Mouse (Mus musculus) ES-E14 (cell line): Measurements from ENCODE around the gene Dab1. TPM values are rescaled to one million over a fixed set of nuclear protein-coding genes. Genes with fewer than 3 reads are reported as not detected.

Source experiments
- DNase-seq: peaks from one replicate; pipeline ENCODE4 v3.0.0-alpha.2; 2013; ENCODE audit warnings: low read depth, low spot score
- H3K27ac ChIP-seq: 2 replicates; pipeline ENCODE4 v1.5.1; 2012; ENCODE audit warnings: low read depth, mild to moderate bottlenecking, low read length, moderate library complexity, mixed read lengths; ENCODE audit not compliant: poor library complexity, insufficient read depth, severe bottlenecking
- H3K36me3 ChIP-seq: 2 replicates; pipeline ENCODE4 v1.6.1; 2012; ENCODE audit warnings: mild to moderate bottlenecking, low read length, moderate library complexity, mixed read lengths; ENCODE audit not compliant: control insufficient read depth, poor library complexity, insufficient read depth, severe bottlenecking
- H3K4me1 ChIP-seq, 2 experiments: fragments of 150-350 bp in 1 of 2; sonication (generic) in 1 of 2; 2 replicates each; pipeline ENCODE4 v1.6.1; 2012; ENCODE audit warnings: low read length in 2 of 2, mild to moderate bottlenecking in 1 of 2, mixed read lengths in 1 of 2; ENCODE audit not compliant: control insufficient read depth in 2 of 2, insufficient read depth in 2 of 2, poor library complexity in 1 of 2
- H3K4me3 ChIP-seq, 2 experiments: fragments of 150-350 bp in 1 of 2; sonication (generic) in 1 of 2; 2 replicates each; pipeline ENCODE4 v1.5.1; 2012; ENCODE audit warnings: low read length in 2 of 2, low read depth in 1 of 2, mild to moderate bottlenecking in 1 of 2, mixed read lengths in 1 of 2; ENCODE audit not compliant: insufficient read depth in 1 of 2, poor library complexity in 1 of 2, severe bottlenecking in 1 of 2
- H3K9ac ChIP-seq: 2 replicates; pipeline ENCODE4 v1.6.1; 2012; ENCODE audit warnings: low read depth, mild to moderate bottlenecking, low read length, mixed read lengths; ENCODE audit not compliant: poor library complexity, insufficient read depth, severe bottlenecking
- H3K9me3 ChIP-seq: fragments of 150-350 bp; sonication (generic); 2 replicates; pipeline ENCODE4 v1.6.1; 2012; ENCODE audit warnings: low read depth, mild to moderate bottlenecking, low read length; ENCODE audit not compliant: control insufficient read depth, insufficient read depth
- CHD2 ChIP-seq: IDR thresholded peaks from 2 replicates; pipeline ENCODE4 v1.6.1; 2014; ENCODE audit warnings: mild to moderate bottlenecking, low read depth, low read length, inconsistent platforms
- HCFC1 ChIP-seq: IDR thresholded peaks from 2 replicates; pipeline ENCODE4 v1.6.1; 2012; ENCODE audit warnings: low read length, inconsistent platforms, borderline replicate concordance; ENCODE audit not compliant: insufficient read depth
- MAFK ChIP-seq: IDR thresholded peaks from 2 replicates; pipeline ENCODE4 v1.6.1; 2014; ENCODE audit warnings: mild to moderate bottlenecking, low read depth, low read length, inconsistent platforms; ENCODE audit not compliant: insufficient read depth
- ZC3H11A ChIP-seq: IDR thresholded peaks from 2 replicates; pipeline ENCODE4 v1.6.1; 2012; ENCODE audit warnings: low read depth, mild to moderate bottlenecking, inconsistent platforms, low read length, borderline replicate concordance
- ZNF384 ChIP-seq: IDR thresholded peaks from 2 replicates; pipeline ENCODE4 v1.6.1; 2012; ENCODE audit warnings: low read depth, low read length, inconsistent platforms
- in situ Hi-C, 2 experiments: fragments of 600-800 bp; cut with MboI; formaldehyde crosslinking; loops; one replicate each; pipeline ENCODE4 v1.15.1; 2025; ENCODE audit warnings: low sequenced_read_pairs in 2 of 2, inconsistent platforms in 1 of 2; ENCODE audit not compliant: unreplicated experiment in 2 of 2
- total RNA-seq: library from RNA; depleted of rRNA; stranded (reverse); fragments of 300-350 nt; gene quantifications from 2 replicates; pipeline ENCODE4 v1.2.3, GENCODE M21; 2012

Dab1 gene
- total RNA-seq, 1 experiment, result 7.9 TPM

DNA sequence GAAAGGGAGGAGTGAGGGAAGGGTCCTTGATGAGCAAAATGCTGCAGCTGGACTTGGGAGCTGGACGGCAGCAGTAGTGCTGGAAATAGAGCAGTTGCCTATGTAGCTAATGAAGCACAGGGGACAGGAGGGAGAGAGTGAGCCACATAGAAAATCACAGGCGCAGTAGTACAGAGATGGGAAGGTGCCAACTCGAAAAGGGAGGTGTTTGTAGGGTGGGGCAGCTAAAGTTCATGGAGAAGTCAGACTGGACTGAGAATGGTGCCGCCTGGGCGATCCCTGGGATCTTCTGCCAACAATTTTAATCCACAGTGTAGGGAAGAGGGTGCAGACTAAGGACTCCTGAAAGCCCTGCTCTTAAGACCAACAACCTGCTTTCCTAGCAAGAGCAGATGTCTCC, 1055.5 kb downstream of the Dab1 start:
- no peak overlapping the region for H3K9ac ChIP-seq
- no peaks in the 10 kb centered on the region for H3K4me1 ChIP-seq
- no peak overlapping the region for H3K4me3 ChIP-seq
- TF ChIP-seq ZC3H11A, result no peak
- TF ChIP-seq MAFK, result no peak
- TF ChIP-seq HCFC1, result no peak
- TF ChIP-seq ZNF384, result no peak
- TF ChIP-seq CHD2, result no peak
- no peak for DNase-seq
- no peaks in the 10 kb centered on the region for H3K9me3 ChIP-seq
- no peak overlapping the region for H3K27ac ChIP-seq
- in situ Hi-C loops, result loop anchor here in 1 of 2 experiments (25.0 kb wide), 1 partner anchor 213 kb away; the partner anchor contains the start of gene C8a
- no peaks in the 10 kb centered on the region for H3K36me3 ChIP-seq

DNA sequence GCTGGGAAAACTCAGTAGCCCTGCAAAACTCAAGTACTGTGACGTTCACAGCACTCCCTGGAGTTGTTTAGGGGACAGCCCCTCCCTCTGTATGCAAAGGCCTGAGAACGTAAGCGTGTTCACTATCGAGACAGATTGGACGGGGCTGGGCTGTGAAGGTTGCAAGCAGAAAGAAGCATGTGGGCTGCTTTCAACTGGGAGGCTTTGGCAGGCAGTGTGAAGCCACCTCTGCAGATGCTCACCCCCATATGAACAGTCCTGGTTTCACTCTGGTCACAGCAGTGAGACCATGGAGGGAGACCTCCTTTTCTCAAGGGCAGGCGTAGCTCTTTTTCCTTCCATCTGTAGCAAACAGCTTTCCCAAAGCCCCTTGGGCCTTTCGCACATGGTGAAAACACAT, 1059.1 kb downstream of the Dab1 start:
- no peaks in the 10 kb centered on the region for H3K4me1 ChIP-seq
- H3K9ac ChIP-seq, result no peak overlapping the region
- in situ Hi-C loops, result no loop called here
- no peak for TF ChIP-seq CHD2
- TF ChIP-seq ZNF384, result no peak
- TF ChIP-seq HCFC1, result no peak
- no peak for TF ChIP-seq ZC3H11A
- TF ChIP-seq MAFK, result no peak
- no peak overlapping the region for H3K4me3 ChIP-seq
- no peak overlapping the region for H3K27ac ChIP-seq
- no peaks in the 10 kb centered on the region for H3K9me3 ChIP-seq
- H3K36me3 ChIP-seq, result no peaks in the 10 kb centered on the region
- no peak for DNase-seq

DNA sequence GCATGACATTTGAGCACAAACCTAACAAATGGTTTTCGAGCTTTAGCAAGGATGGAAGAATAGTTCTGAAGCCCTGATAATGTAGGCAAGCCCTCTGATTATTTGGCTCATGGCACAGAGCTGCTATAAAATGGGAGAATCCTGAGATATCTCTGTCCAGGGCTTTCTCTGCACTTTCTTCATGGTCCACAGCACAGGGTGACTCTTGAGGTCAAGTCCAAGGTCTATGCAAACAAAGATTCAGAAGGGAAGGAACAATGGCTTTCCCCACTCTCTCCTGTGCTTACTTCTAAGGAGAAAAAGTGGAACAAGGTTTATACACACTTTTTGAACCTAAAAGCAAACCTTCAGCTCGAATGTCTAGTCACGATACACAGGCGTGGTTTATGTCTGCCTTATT, 1061.3 kb downstream of the Dab1 start:
- Histone ChIP-seq H3K4me3 (no peak overlapping the region), H3K9ac (no peak overlapping the region), H3K9me3 (no peaks in the 10 kb centered on the region), H3K36me3 (no peaks in the 10 kb centered on the region), H3K4me1 (no peaks in the 10 kb centered on the region), H3K27ac (no peak overlapping the region)
- in situ Hi-C loops, result no loop called here
- TF ChIP-seq HCFC1 (no peak), ZC3H11A (no peak), ZNF384 (no peak), MAFK (no peak), CHD2 (no peak)
- no peak for DNase-seq

DNA sequence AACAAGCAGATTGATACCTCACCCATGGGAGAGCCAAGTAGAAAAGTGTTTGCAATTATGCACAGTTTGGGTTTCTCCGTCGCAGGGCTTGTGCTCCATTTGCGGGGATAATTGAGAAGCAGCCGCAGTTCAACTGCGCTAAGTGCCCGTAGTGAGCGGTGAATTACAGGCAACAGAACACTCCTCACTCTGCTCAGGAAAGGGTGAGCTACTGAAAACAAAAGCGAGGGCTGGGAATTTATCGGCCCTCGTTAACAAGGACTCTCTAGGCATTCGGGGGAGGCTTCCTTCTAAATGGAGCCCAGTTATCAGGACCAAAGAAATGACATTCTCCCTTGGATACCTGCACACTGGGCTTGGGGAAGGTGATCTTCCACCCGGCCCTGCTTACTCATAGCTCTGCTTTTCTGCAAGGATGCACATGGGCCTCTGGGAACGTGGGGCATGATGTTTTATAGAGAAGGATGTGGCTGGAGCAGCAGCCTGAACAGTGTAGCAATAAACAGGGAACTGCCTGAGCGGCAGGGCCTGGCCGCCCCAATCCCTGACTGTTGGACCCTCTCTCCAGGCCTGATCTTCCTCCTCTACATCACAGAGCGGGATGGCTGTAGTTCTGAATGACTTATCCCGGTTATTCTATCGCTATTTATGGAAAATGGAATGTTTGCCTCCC, 1067.1 kb downstream of the Dab1 start:
- TF ChIP-seq HCFC1 (no peak), MAFK (no peak), ZNF384 (no peak), ZC3H11A (no peak), CHD2 (no peak)
- Histone ChIP-seq H3K36me3 (no peaks in the 10 kb centered on the region), H3K9me3 (no peaks in the 10 kb centered on the region), H3K4me3 (no peak overlapping the region), H3K27ac (no peak overlapping the region), H3K4me1 (no peaks in the 10 kb centered on the region), H3K9ac (no peak overlapping the region)
- in situ Hi-C loops, result no loop called here
- DNase-seq, result no peak

DNA sequence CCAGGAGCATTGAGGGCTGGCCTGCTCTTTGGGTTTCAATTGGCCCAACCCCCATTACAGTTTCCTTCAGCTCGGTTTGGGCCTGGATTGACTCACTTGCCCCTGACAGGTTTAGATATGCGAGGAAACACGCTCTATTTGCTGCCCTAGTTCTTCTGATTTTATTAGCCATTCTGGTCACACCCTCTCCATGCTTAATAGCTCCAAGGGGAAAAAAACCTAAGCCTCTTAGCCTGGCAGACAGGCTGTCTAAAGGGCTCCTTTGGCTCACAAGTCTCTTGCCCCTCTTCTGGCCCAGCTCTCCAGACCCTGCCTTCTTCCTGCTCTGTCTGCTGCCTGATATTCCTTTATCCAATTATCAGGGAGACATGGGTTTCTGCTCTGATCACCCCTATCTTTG, 1069.9 kb downstream of the Dab1 start:
- no peak overlapping the region for H3K27ac ChIP-seq

More for the DNA sequence above, 1069.9 kb downstream of the Dab1 start:
- Histone ChIP-seq H3K4me1 (no peaks in the 10 kb centered on the region), H3K9ac (no peak overlapping the region), H3K36me3 (no peaks in the 10 kb centered on the region), H3K4me3 (no peak overlapping the region), H3K9me3 (no peaks in the 10 kb centered on the region)
- no peak for DNase-seq
- TF ChIP-seq ZNF384 (no peak), MAFK (no peak), ZC3H11A (no peak), CHD2 (no peak), HCFC1 (no peak)
- in situ Hi-C loops, result no loop called here
